Mouse (Mus musculus) myocyte (in vitro differentiated cells): ENCODE results near the gene Rel. TPM values are rescaled to one million over a fixed set of nuclear protein-coding genes. Genes with fewer than 3 reads are reported as not detected.

Source experiments
- H3K27me3 ChIP-seq: one replicate; pipeline ENCODE4 v1.6.1; 2011; ENCODE audit not compliant: control insufficient read depth, insufficient read depth, insufficient read length
- H3K36me3 ChIP-seq: one replicate; pipeline ENCODE4 v1.6.1; 2011; ENCODE audit not compliant: control insufficient read depth, insufficient read depth
- H3K4me2 ChIP-seq: one replicate; pipeline ENCODE4 v1.6.1; 2011; ENCODE audit warnings: low read depth, control low read depth
- H3K4me3 ChIP-seq: one replicate; pipeline ENCODE4 v1.5.1; 2011; ENCODE audit warnings: mild to moderate bottlenecking, control low read depth, moderate library complexity
- H3K79me2 ChIP-seq: one replicate; pipeline ENCODE4 v1.6.1; 2011; ENCODE audit not compliant: control insufficient read depth, insufficient read depth
- H3ac ChIP-seq: one replicate; pipeline ENCODE4 v1.6.1; 2011; ENCODE audit not compliant: control insufficient read depth, insufficient read length
- CEBPB ChIP-seq: IDR thresholded peaks from 2 replicates; pipeline ENCODE4 v1.6.1; 2011; ENCODE audit warnings: mild to moderate bottlenecking, moderate library complexity; ENCODE audit not compliant: poor library complexity, insufficient read depth, severe bottlenecking
- E2F4 ChIP-seq: IDR thresholded peaks from one replicate; pipeline ENCODE4 v1.6.1; 2011; ENCODE audit warnings: mild to moderate bottlenecking, control low read depth, moderate library complexity; ENCODE audit not compliant: insufficient read depth
- MAX ChIP-seq: IDR thresholded peaks from one replicate; pipeline ENCODE4 v1.6.1; 2011; ENCODE audit warnings: low read depth, mild to moderate bottlenecking, control low read depth
- MYOD1 ChIP-seq, 3 experiments: IDR thresholded peaks; one replicate each; pipeline ENCODE4 v1.6.1; 2011; ENCODE audit warnings: control low read depth in 2 of 3, low read depth in 2 of 3, mild to moderate bottlenecking in 2 of 3, moderate library complexity in 1 of 3; ENCODE audit not compliant: insufficient read length in 2 of 3, control insufficient read depth in 1 of 3
- MYOG ChIP-seq, 3 experiments: IDR thresholded peaks; one replicate each; pipeline ENCODE4 v1.6.1; 2011; ENCODE audit warnings: control low read depth in 2 of 3, low read depth in 2 of 3, mild to moderate bottlenecking in 2 of 3; ENCODE audit not compliant: insufficient read length in 2 of 3, control insufficient read depth in 1 of 3, insufficient read depth in 1 of 3
- POLR2A ChIP-seq: IDR thresholded peaks from one replicate; pipeline ENCODE4 v1.6.1; 2011; ENCODE audit warnings: low read depth, mild to moderate bottlenecking, control low read depth, moderate library complexity; ENCODE audit not compliant: insufficient read length
- POLR2AphosphoS2 ChIP-seq: IDR thresholded peaks from one replicate; pipeline ENCODE4 v1.6.1; 2011; ENCODE audit warnings: low read depth, control low read depth; ENCODE audit not compliant: insufficient read length
- REST ChIP-seq: IDR thresholded peaks from one replicate; pipeline ENCODE4 v1.6.1; 2011; ENCODE audit warnings: mild to moderate bottlenecking, control low read depth, moderate library complexity; ENCODE audit not compliant: insufficient read depth, insufficient read length
- SRF ChIP-seq: IDR thresholded peaks from one replicate; pipeline ENCODE4 v1.6.1; 2011; ENCODE audit warnings: low read depth; ENCODE audit not compliant: control insufficient read depth, insufficient read length
- TCF12 ChIP-seq: IDR thresholded peaks from one replicate; pipeline ENCODE4 v1.6.1; 2011; ENCODE audit warnings: mild to moderate bottlenecking, control low read depth; ENCODE audit not compliant: poor library complexity, insufficient read depth, severe bottlenecking
- TCF3 ChIP-seq: IDR thresholded peaks from one replicate; pipeline ENCODE4 v1.6.1; 2011; ENCODE audit warnings: low read depth, control low read depth; ENCODE audit not compliant: insufficient read length
- USF1 ChIP-seq: IDR thresholded peaks from one replicate; pipeline ENCODE4 v1.6.1; 2011; ENCODE audit warnings: low read depth, mild to moderate bottlenecking, control low read depth, moderate library complexity
- polyA plus RNA-seq: library from polyadenylated mRNA; unstranded; fragments of >200 nt; fragmentation: generic; extraction: Trizol; gene quantifications from one replicate; pipeline ENCODE4 v1.2.1, GENCODE M21; 2012; ENCODE audit warnings: missing spikeins

The Rel gene
- polyA plus RNA-seq, 1 experiment = 0.76 TPM

DNA sequence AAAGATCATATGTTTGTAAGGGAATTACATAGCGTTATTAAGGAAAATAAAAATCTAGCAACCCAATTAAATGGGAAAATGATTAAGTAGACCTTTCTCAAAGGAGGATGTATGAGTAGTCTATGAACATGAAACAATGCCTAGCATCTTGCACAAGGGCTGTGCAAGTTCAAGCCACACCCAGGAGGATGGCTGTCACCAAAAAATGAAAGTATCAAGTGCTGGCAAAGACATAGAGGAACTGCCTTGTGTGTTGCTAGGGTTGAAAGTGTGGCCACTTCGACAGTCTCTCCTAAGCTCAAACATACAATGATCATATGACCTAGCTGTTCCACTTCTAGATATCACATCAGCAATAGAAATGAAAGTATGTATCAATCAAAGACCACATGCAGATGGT, 51.9 kb downstream of the Rel start:
- Histone ChIP-seq H3K27me3 (no peaks in the 10 kb centered on the region), H3K4me2 (no peak overlapping the region), H3ac (no peak overlapping the region), H3K36me3 (peaks cover 16% of the 10 kb centered on the region), H3K79me2 (no peaks in the 10 kb centered on the region), H3K4me3 (no peak overlapping the region)
- TF ChIP-seq REST = no peak
- TF ChIP-seq USF1 = no peak
- TF ChIP-seq CEBPB = no peak
- TF ChIP-seq MAX = no peak
- no peak for TF ChIP-seq TCF12
- no peak for TF ChIP-seq MYOG (IDR thresholded peaks at IDR 0.05; ENCODE audit: control insufficient read depth in 1 of 3, insufficient read depth in 1 of 3, insufficient read length in 2 of 3, low read depth in 2 of 3)
- TF ChIP-seq POLR2AphosphoS2 = no peak
- no peak for TF ChIP-seq E2F4
- no peak for TF ChIP-seq TCF3
- no peak for TF ChIP-seq POLR2A
- TF ChIP-seq SRF = no peak
- no peak for TF ChIP-seq MYOD1 (IDR thresholded peaks at IDR 0.05; ENCODE audit: control insufficient read depth in 1 of 3, insufficient read length in 2 of 3, low read depth in 2 of 3)

- H3K27me3 ChIP-seq = no peaks in the 10 kb centered on the region
- TF ChIP-seq SRF = no peak
- TF ChIP-seq USF1 = no peak
- H3K79me2 ChIP-seq = no peaks in the 10 kb centered on the region
- H3ac ChIP-seq = no peak overlapping the region
- no peak overlapping the region for H3K4me2 ChIP-seq
- H3K4me3 ChIP-seq = no peak overlapping the region
- H3K36me3 ChIP-seq = peaks cover 15% of the 10 kb centered on the region
These were observed 58.5 kb downstream of the Rel start for GRCm38 (mm10) chr11:23712299-23712698.

- Histone ChIP-seq H3K4me2 (no peak overlapping the region), H3K79me2 (no peaks in the 10 kb centered on the region), H3K36me3 (peaks cover 22% of the 10 kb centered on the region), H3ac (no peak overlapping the region), H3K4me3 (no peak overlapping the region), H3K27me3 (no peaks in the 10 kb centered on the region)
- TF ChIP-seq POLR2AphosphoS2 = no peak
- TF ChIP-seq TCF3 = no peak
- no peak for TF ChIP-seq E2F4
- no peak for TF ChIP-seq POLR2A
- TF ChIP-seq USF1 = no peak
- TF ChIP-seq MAX = no peak
- no peak for TF ChIP-seq REST
These were observed 66.0 kb downstream of the Rel start for GRCm38 (mm10) chr11:23704604-23705294.

GRCm38 (mm10) chr11:23701831-23702230, 68.9 kb downstream of the Rel start:
- Histone ChIP-seq H3ac (no peak overlapping the region), H3K4me2 (no peak overlapping the region), H3K4me3 (no peak overlapping the region), H3K36me3 (peaks cover 11% of the 10 kb centered on the region), H3K79me2 (no peaks in the 10 kb centered on the region), H3K27me3 (no peaks in the 10 kb centered on the region)
- TF ChIP-seq POLR2AphosphoS2 = no peak
- no peak for TF ChIP-seq POLR2A
- no peak for TF ChIP-seq TCF12

- no peak overlapping the region for H3ac ChIP-seq
- TF ChIP-seq CEBPB = no peak
- TF ChIP-seq POLR2A = no peak
- no peak for TF ChIP-seq E2F4
- TF ChIP-seq SRF = no peak
- TF ChIP-seq REST = no peak
- no peak for TF ChIP-seq MAX
- TF ChIP-seq MYOG (IDR thresholded peaks at IDR 0.05; ENCODE audit: control insufficient read depth in 1 of 3, insufficient read depth in 1 of 3, insufficient read length in 2 of 3, low read depth in 2 of 3) = no peak
- TF ChIP-seq TCF3 = no peak
- TF ChIP-seq TCF12 = no peak
- TF ChIP-seq USF1 = no peak
- TF ChIP-seq POLR2AphosphoS2 = no peak
- TF ChIP-seq MYOD1 (IDR thresholded peaks at IDR 0.05; ENCODE audit: control insufficient read depth in 1 of 3, insufficient read length in 2 of 3, low read depth in 2 of 3) = no peak
- H3K4me2 ChIP-seq = no peak overlapping the region
- no peaks in the 10 kb centered on the region for H3K79me2 ChIP-seq
- H3K27me3 ChIP-seq = no peaks in the 10 kb centered on the region
- H3K36me3 ChIP-seq = peaks cover 6% of the 10 kb centered on the region
- H3K4me3 ChIP-seq = no peak overlapping the region
These were observed 71.2 kb downstream of the Rel start for GRCm38 (mm10) chr11:23699414-23700095.
